Mouse (Mus musculus) embryo, embryonic 11 days (tissue): Measurements from ENCODE around the gene Olfr668.
"Not testable (repeated sequence)": the region's sequence is repeated elsewhere in the genome, so short reads cannot be mapped to it uniquely, and the experiment has no call there.

Experiments
- DNase-seq: peaks from one replicate; pipeline ENCODE4 v3.0.0-alpha.2; 2015

Gene Olfr668

DNA sequence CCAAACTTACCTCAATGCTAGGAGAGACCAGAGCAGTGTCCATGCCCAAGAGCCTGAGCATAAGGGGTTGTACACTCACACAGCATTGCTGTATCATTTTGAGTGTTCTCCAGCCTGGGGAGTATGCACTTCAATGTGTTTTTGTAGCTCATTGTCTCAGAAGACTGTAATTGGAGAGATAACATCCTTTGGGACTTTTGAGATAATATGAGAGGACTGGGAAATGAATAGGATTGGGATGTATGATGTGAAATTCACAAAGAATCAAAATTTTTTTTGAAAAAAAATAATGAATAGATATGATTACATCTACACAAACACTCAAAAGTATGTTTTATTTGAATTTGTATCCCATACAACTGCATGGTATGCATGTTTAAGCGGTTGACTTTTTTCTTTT, at the start of gene Olfr668:
Gene Olfr668 (minus strand): TSS at position 101 of the 400 bp plus-strand sequence.
- DNase-seq = no peak

GRCm38 (mm10) chr7:104972507-104972906, 44.6 kb upstream of the Olfr668 start:
- not testable (repeated sequence) for DNase-seq

DNA sequence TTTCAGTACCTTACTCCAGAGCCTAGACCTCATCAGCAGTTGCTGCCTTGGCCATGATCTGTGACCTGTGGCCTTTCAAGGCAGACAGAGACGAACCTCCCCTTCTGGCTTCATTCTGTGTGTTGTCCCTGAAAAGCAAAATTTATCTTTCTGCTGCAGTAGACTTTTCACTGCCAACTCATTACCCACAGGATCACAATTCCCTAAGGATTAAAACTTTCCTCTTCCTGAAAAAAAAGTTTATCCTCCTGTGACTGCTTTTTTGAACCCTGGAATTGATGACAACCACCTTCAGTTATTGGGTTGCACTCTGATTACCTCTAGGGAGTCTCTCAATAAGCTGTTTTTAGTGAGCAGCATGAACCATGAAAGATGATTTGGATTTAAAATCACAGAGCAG, 34.7 kb upstream of the Olfr668 start, which contains the start of gene Olfr670:
Gene Olfr670 (minus strand): TSS at position 101 of the 400 bp plus-strand sequence.
- DNase-seq = no peak

- DNase-seq = not testable (repeated sequence)
Observed at GRCm38 (mm10) chr7:104950234-104950633, 22.4 kb upstream of the Olfr668 start.

- no peak for DNase-seq
Observed at GRCm38 (mm10) chr7:104933940-104934339, 6.1 kb upstream of the Olfr668 start, which contains the start of gene Olfr669. Olfr669 (plus strand) TSS chr7:104934240.

DNA sequence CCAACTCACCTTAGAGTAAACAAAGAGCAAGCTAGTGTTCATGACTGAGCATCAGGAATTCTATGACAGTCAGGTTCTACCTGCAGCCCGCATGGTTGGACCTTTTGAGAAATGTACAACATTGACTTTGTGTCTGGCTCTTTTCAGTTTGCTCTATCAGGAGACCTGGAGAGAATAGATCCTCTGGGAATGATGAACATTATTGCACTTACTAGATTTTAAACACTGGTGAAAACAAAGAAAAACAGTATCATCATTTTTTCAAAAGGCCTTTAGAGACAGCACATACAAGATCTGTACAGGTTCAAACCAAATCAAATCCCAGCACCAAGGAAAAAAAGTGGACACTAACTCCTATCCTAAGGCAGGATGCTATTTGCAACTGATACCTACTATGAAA, 6.5 kb downstream of the Olfr668 start, which contains the start of gene Olfr667:
Gene Olfr667 (minus strand): TSS at position 101 of the 400 bp plus-strand sequence.
- DNase-seq = no peak

- DNase-seq = no peak
Observed at GRCm38 (mm10) chr7:104895852-104896251, 32.0 kb downstream of the Olfr668 start, which contains the start of gene Olfr666. Olfr666 (minus strand) TSS chr7:104895952.

DNA sequence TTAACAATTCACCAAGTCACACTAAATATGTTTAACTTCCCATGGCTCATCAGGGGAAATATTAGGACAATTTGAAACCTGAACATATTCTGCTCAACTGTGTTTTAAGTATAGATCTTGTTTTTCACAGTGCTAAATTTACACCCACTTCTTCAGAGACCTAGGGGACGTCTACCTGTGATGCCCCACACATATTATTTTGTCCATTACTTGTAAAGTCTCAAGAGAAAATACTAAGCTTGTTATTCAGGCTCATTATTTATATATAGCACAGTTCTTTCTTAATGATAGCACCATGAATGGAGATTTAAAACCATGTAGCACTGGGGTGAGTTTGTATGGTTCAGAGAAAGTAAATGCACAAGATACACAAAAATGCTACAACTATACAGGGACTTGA, 50.1 kb downstream of the Olfr668 start, which contains the start of gene Olfr665:
Gene Olfr665 (plus strand): TSS at position 301 of the 400 bp plus-strand sequence.
- DNase-seq = no peak
